Mouse (Mus musculus): ENCODE data around the gene Hhipl1.

GRCm38 (mm10) chr12:108256734-108257133 lies 49.3 kb upstream of the Hhipl1 start:
- TF ChIP-seq POLR2A (IDR thresholded peaks at IDR 0.05; ENCODE audit: control insufficient read depth, low read depth, low read length) (no peak), CTCF (IDR thresholded peaks at IDR 0.05; ENCODE audit: control insufficient read depth, insufficient read depth, insufficient replicate concordance, low read depth, low read length) (no peak)
